Mouse (Mus musculus) kidney, adult 8-10 months (tissue): ENCODE results near the gene Slc46a3.
A peak's percentile ranks its signal among the peaks of the same experiment; 100 is the strongest.

Experiments used
- DNase-seq, 2 experiments: peaks; one replicate each; pipeline ENCODE4 v3.0.0; 2022

The Slc46a3 gene

GRCm38 (mm10) chr5:147893766-147894454, 705 bp downstream of the Slc46a3 start:
- DNase-seq: peak; percentile 36 to 45

- DNase-seq: no peak
These were observed 1.5 kb downstream of the Slc46a3 start for GRCm38 (mm10) chr5:147893143-147893542.

GRCm38 (mm10) chr5:147892735-147893134, 1.9 kb downstream of the Slc46a3 start:
- peak in 1 of 2 experiments; percentile 33 for DNase-seq

GRCm38 (mm10) chr5:147888313-147889297, 6.0 kb downstream of the Slc46a3 start:
- no peak for DNase-seq

GRCm38 (mm10) chr5:147883581-147883980, 11.0 kb downstream of the Slc46a3 start:
- no peak for DNase-seq

- no peak for DNase-seq
These were observed 14.5 kb downstream of the Slc46a3 start for GRCm38 (mm10) chr5:147879971-147880682.

- DNase-seq: peak in 1 of 2 experiments; percentile 18
These were observed 17.1 kb downstream of the Slc46a3 start for GRCm38 (mm10) chr5:147877520-147877919.

- no peak for DNase-seq
These were observed 19.4 kb downstream of the Slc46a3 start for GRCm38 (mm10) chr5:147875210-147875609.

- no peak for DNase-seq
These were observed 20.0 kb downstream of the Slc46a3 start for GRCm38 (mm10) chr5:147874491-147875065.

GRCm38 (mm10) chr5:147871091-147871820, 23.4 kb downstream of the Slc46a3 start:
- DNase-seq: no peak

GRCm38 (mm10) chr5:147870296-147870695, 24.3 kb downstream of the Slc46a3 start:
- no peak for DNase-seq

GRCm38 (mm10) chr5:147869568-147869967, 25.0 kb downstream of the Slc46a3 start:
- no peak for DNase-seq

GRCm38 (mm10) chr5:147868674-147869073, 25.9 kb downstream of the Slc46a3 start:
- DNase-seq: no peak

GRCm38 (mm10) chr5:147860449-147861261, 34.0 kb downstream of the Slc46a3 start, which contains the start of gene Pomp:
Gene Pomp, plus strand, starts transcription at chr5:147860461.
- DNase-seq: peak; percentile 87 to 90

GRCm38 (mm10) chr5:147860076-147860448, 34.6 kb downstream of the Slc46a3 start:
- DNase-seq: no peak

GRCm38 (mm10) chr5:147850194-147850593, 44.4 kb downstream of the Slc46a3 start:
- DNase-seq: peak; percentile 20 to 28

- peak in 1 of 2 experiments; percentile 73 for DNase-seq
These were observed 46.3 kb downstream of the Slc46a3 start for GRCm38 (mm10) chr5:147848164-147848863.

- no peak for DNase-seq
These were observed 47.3 kb downstream of the Slc46a3 start for GRCm38 (mm10) chr5:147847361-147847760.

GRCm38 (mm10) chr5:147845319-147845718, 49.3 kb downstream of the Slc46a3 start:
- no peak for DNase-seq

- no peak for DNase-seq
These were observed 51.3 kb downstream of the Slc46a3 start for GRCm38 (mm10) chr5:147843340-147843739.
